Mouse (Mus musculus) hindbrain, embryonic 16.5 days (tissue): ENCODE measurements around the gene C1galt1c1. TPM values are rescaled to one million over a fixed set of nuclear protein-coding genes. Genes with fewer than 3 reads are reported as not detected.

ENCODE experiments used
- ATAC-seq: fragments of 200-750 bp; cut with Nextera tagmentation; 2 replicates; pipeline ENCODE4 v1.8.0; 2017; ENCODE audit warnings: moderate TSS enrichment, moderate library complexity
- H3K27ac ChIP-seq: fragments of 300-500 bp; sonication (generic); 2 replicates; pipeline ENCODE4 v1.5.1; 2014; ENCODE audit warnings: low read depth, mild to moderate bottlenecking, control low read depth, low read length, moderate library complexity
- H3K27me3 ChIP-seq: fragments of 300-500 bp; sonication (generic); replicated peaks from 2 replicates; pipeline ENCODE4 v1.6.1; 2014; ENCODE audit warnings: low read length; ENCODE audit not compliant: control insufficient read depth, insufficient read depth
- H3K36me3 ChIP-seq: fragments of 300-500 bp; sonication (generic); 2 replicates; pipeline ENCODE4 v1.6.1; 2014; ENCODE audit warnings: mild to moderate bottlenecking, low read length, moderate library complexity, mixed read lengths; ENCODE audit not compliant: control insufficient read depth, insufficient read depth
- H3K4me1 ChIP-seq: fragments of 300-500 bp; sonication (generic); 2 replicates; pipeline ENCODE4 v1.6.1; 2014; ENCODE audit warnings: low read depth, low read length; ENCODE audit not compliant: control insufficient read depth, insufficient read depth
- H3K4me2 ChIP-seq: fragments of 300-500 bp; sonication (generic); 2 replicates; pipeline ENCODE4 v1.6.1; 2014; ENCODE audit warnings: mild to moderate bottlenecking, low read length, control low read depth, moderate library complexity
- H3K4me3 ChIP-seq: fragments of 300-500 bp; sonication (generic); 2 replicates; pipeline ENCODE4 v1.5.1; 2014; ENCODE audit warnings: mild to moderate bottlenecking, low read length, control low read depth, moderate library complexity
- H3K9ac ChIP-seq: fragments of 300-500 bp; sonication (generic); 2 replicates; pipeline ENCODE4 v1.6.1; 2014; ENCODE audit warnings: low read depth, mild to moderate bottlenecking, control low read depth, low read length, moderate library complexity
- H3K9me3 ChIP-seq: fragments of 300-500 bp; sonication (generic); 2 replicates; pipeline ENCODE4 v1.6.1; 2014; ENCODE audit warnings: mild to moderate bottlenecking, low read length, moderate library complexity; ENCODE audit not compliant: control insufficient read depth
- WGBS: fragments of 180-500 bp; shearing (Covaris S2); extraction: QIAGEN DNeasy Blood & Tissue Kit; methylation state at CpG from one replicate; pipeline ENCODE4 v1.1.7; 2014; 5-methylcytosine and 5-hydroxymethylcytosine counted together
- polyA plus RNA-seq: library from polyadenylated mRNA; unstranded; fragments of >200 nt; fragmentation: Nextera tagmentation; extraction: Ambion mirVana; gene quantifications from 2 replicates; pipeline ENCODE4 v1.2.1, GENCODE M21; 2015

C1galt1c1 gene
- polyA plus RNA-seq, 1 experiment from 2014 or later, result 35.3 TPM

GRCm38 (mm10) chrX:38581140-38581539 lies 53.7 kb downstream of the C1galt1c1 start:
- no peaks in the 10 kb centered on the region for H3K9me3 ChIP-seq
- no peak overlapping the region for H3K4me3 ChIP-seq
- no peak overlapping the region for H3K9ac ChIP-seq
- H3K27me3 ChIP-seq, result no peaks in the 10 kb centered on the region
- WGBS, result 85% methylated on average over 1 of the region's 1 CpGs
- no peaks in the 10 kb centered on the region for H3K4me1 ChIP-seq
- H3K36me3 ChIP-seq, result no peaks in the 10 kb centered on the region
- no peak overlapping the region for H3K27ac ChIP-seq
- ATAC-seq, result no peak
- no peak overlapping the region for H3K4me2 ChIP-seq

Other genes starting within 250 kb of the C1galt1c1 start
- gene Lamp2, start 178.6 kb downstream of the C1galt1c1 start, polyA plus RNA-seq, result 63.7 and 77.1 TPM in 2 replicates
- gene Cul4b, start 58.9 kb downstream of the C1galt1c1 start, polyA plus RNA-seq, result 15.1 and 18.3 TPM in 2 replicates
- 173 and 181 TPM in 2 replicates for gene Mcts1, start 34.5 kb downstream of the C1galt1c1 start, polyA plus RNA-seq
- not detected in 2 replicates for gene 6030498E09Rik, start 137.6 kb upstream of the C1galt1c1 start, polyA plus RNA-seq